Mouse (Mus musculus) kidney, postnatal 0 days (tissue): Measurements from ENCODE around the gene Cd109. TPM values are rescaled to one million over a fixed set of nuclear protein-coding genes. Genes with fewer than 3 reads are reported as not detected.

Experiments used
- ATAC-seq: fragments of 200-750 bp; cut with Nextera tagmentation; replicated peaks from 2 replicates; pipeline ENCODE4 v1.8.0; 2017; ENCODE audit warnings: low read depth, moderate number of reproducible peaks, moderate TSS enrichment, moderate library complexity; ENCODE audit not compliant: low FRiP score
- DNase-seq: peaks from one replicate; pipeline ENCODE4 v3.0.0-alpha.2; 2016; ENCODE audit warnings: low spot score
- H3K27ac ChIP-seq: fragments of 300-500 bp; sonication (generic); 2 replicates; pipeline ENCODE4 v1.5.1; 2014; ENCODE audit warnings: mild to moderate bottlenecking
- H3K27me3 ChIP-seq: fragments of 300-500 bp; sonication (generic); 2 replicates; pipeline ENCODE4 v1.6.1; 2014; ENCODE audit warnings: low read length, mixed read lengths; ENCODE audit not compliant: insufficient read depth
- H3K36me3 ChIP-seq: fragments of 300-500 bp; sonication (generic); 2 replicates; pipeline ENCODE4 v1.6.1; 2014; ENCODE audit warnings: low read length, mixed read lengths; ENCODE audit not compliant: insufficient read depth
- H3K4me1 ChIP-seq: fragments of 300-500 bp; sonication (generic); replicated peaks from 2 replicates; pipeline ENCODE4 v1.6.1; 2014; ENCODE audit warnings: antibody characterized with exemption, low read length, mixed read lengths; ENCODE audit not compliant: insufficient read depth
- H3K4me2 ChIP-seq: fragments of 300-500 bp; sonication (generic); 2 replicates; pipeline ENCODE4 v1.6.1; 2014; ENCODE audit warnings: mild to moderate bottlenecking, low read length, moderate library complexity, mixed read lengths
- H3K4me3 ChIP-seq: fragments of 300-500 bp; sonication (generic); replicated peaks from 2 replicates; pipeline ENCODE4 v1.5.1; 2014; ENCODE audit warnings: low read depth, low read length
- H3K9ac ChIP-seq: fragments of 300-500 bp; sonication (generic); 2 replicates; pipeline ENCODE4 v1.6.1; 2014; ENCODE audit warnings: low read depth, low read length
- H3K9me3 ChIP-seq: fragments of 300-500 bp; sonication (generic); replicated peaks from 2 replicates; pipeline ENCODE4 v1.6.1; 2016; ENCODE audit warnings: low read length, inconsistent platforms, mixed read lengths
- CTCF ChIP-seq: IDR thresholded peaks from 2 replicates; pipeline ENCODE4 v1.5.1; 2016; ENCODE audit warnings: antibody characterized with exemption, low read depth, mild to moderate bottlenecking, moderate library complexity
- WGBS: fragments of 180-500 bp; shearing (Covaris S2); extraction: QIAGEN DNeasy Blood & Tissue Kit; methylation state at CpG from one replicate; pipeline ENCODE4 v1.1.7; 2014; 5-methylcytosine and 5-hydroxymethylcytosine counted together
- polyA plus RNA-seq: library from polyadenylated mRNA; unstranded; fragments of >200 nt; fragmentation: Nextera tagmentation; extraction: Ambion mirVana; gene quantifications from 2 replicates; pipeline ENCODE4 v1.2.1, GENCODE M21; 2015

Cd109 gene
- polyA plus RNA-seq, result 4.3 and 4.8 TPM in 2 replicates

GRCm38 (mm10) chr9:78615401-78616021 lies at the start of gene Cd109:
Gene Cd109, plus strand, starts transcription at chr9:78615546.
- DNase-seq (peak; percentile 71), ATAC-seq (peak; percentile 63)
- no peak within 1 kb of the TSS; the same call in 1 of the 2 replicates for H3K27ac ChIP-seq
- no peaks in the 10 kb centered on the region for H3K4me1 ChIP-seq
- no peaks in the 10 kb centered on the region for H3K9me3 ChIP-seq
- peak within 1 kb of the TSS; percentile 50 for H3K4me3 ChIP-seq
- H3K4me2 ChIP-seq, result peak within 1 kb of the TSS; percentile 87
- no peaks in the 10 kb centered on the region for H3K36me3 ChIP-seq
- WGBS, result under 1% methylated on average over 43 of the region's 43 CpGs
- peak within 1 kb of the TSS; percentile 55 for H3K9ac ChIP-seq
- no peaks in the 10 kb centered on the region; the same call in 1 of the 2 replicates for H3K27me3 ChIP-seq
- TF ChIP-seq CTCF, result no peak

GRCm38 (mm10) chr9:78569934-78570333 lies 45.4 kb upstream of the Cd109 start:
- Histone ChIP-seq H3K36me3 (no peaks in the 10 kb centered on the region), H3K27ac (no peak overlapping the region), H3K4me3 (no peak overlapping the region), H3K27me3 (no peaks in the 10 kb centered on the region), H3K4me1 (no peaks in the 10 kb centered on the region), H3K9ac (no peak overlapping the region), H3K4me2 (no peak overlapping the region), H3K9me3 (no peaks in the 10 kb centered on the region)
- ATAC-seq (no peak), DNase-seq (no peak)
- no peak for TF ChIP-seq CTCF
- 95% methylated on average over 9 of the region's 9 CpGs for WGBS

GRCm38 (mm10) chr9:78576466-78576865 lies 38.9 kb upstream of the Cd109 start:
- Histone ChIP-seq H3K9ac (no peak overlapping the region), H3K9me3 (no peaks in the 10 kb centered on the region)
- WGBS, result 91% methylated on average over 5 of the region's 5 CpGs

DNA sequence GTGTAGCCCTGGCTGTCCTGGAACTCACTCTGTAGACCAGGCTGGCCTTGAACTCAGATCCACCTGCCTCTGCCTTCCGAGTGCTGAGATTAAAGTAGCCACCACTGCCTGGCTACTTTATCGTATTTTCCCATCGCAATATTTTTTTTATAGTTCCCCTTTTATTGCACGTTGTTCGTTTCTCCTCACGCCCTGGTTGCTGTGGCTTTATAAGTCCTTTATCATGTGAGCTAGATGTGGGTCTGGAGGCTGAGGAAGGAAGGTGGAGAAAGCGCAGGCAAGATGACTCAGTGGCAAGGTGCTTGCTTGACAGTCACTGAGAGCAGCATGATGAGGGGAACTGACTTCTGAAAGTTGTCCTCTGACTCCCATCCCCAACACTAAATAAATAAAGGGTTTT lies 36.5 kb upstream of the Cd109 start:
- Histone ChIP-seq H3K4me1 (no peaks in the 10 kb centered on the region), H3K9ac (no peak overlapping the region), H3K36me3 (0 out of 2 replicates have a peak, but pooled peaks cover 3% of the 10 kb centered on the region), H3K9me3 (no peaks in the 10 kb centered on the region), H3K27ac (no peak overlapping the region), H3K4me3 (no peak overlapping the region), H3K27me3 (no peaks in the 10 kb centered on the region), H3K4me2 (no peak overlapping the region)
- no peak for DNase-seq
- no peak for TF ChIP-seq CTCF
- WGBS, result 89% methylated on average over 7 of the region's 7 CpGs
- ATAC-seq, result no peak

More at GRCm38 (mm10) chr9:78576466-78576865, 38.9 kb upstream of the Cd109 start:
- H3K27me3 ChIP-seq, result no peaks in the 10 kb centered on the region
- no peak for ATAC-seq
- 0 out of 2 replicates have a peak, but pooled peaks cover 3% of the 10 kb centered on the region for H3K36me3 ChIP-seq
- H3K4me2 ChIP-seq, result no peak overlapping the region
- H3K27ac ChIP-seq, result no peak overlapping the region
- 0 out of 2 replicates have a peak, but pooled peaks have one; percentile 18 for TF ChIP-seq CTCF
- no peaks in the 10 kb centered on the region for H3K4me1 ChIP-seq
- H3K4me3 ChIP-seq, result no peak overlapping the region
- no peak for DNase-seq

- Histone ChIP-seq H3K4me1 (no peaks in the 10 kb centered on the region), H3K9me3 (no peaks in the 10 kb centered on the region), H3K4me3 (no peak overlapping the region), H3K4me2 (no peak overlapping the region), H3K27ac (no peak overlapping the region), H3K9ac (no peak overlapping the region), H3K36me3 (0 out of 2 replicates have a peak, but pooled peaks cover 3% of the 10 kb centered on the region), H3K27me3 (no peaks in the 10 kb centered on the region)
- WGBS, result 52% methylated on average over 10 of the region's 10 CpGs
- peak; percentile 46 for DNase-seq
- no peak for TF ChIP-seq CTCF
- peak; percentile 80; the same call in 1 of the 2 replicates for ATAC-seq
Measured at GRCm38 (mm10) chr9:78579644-78580396, 35.5 kb upstream of the Cd109 start.

DNA sequence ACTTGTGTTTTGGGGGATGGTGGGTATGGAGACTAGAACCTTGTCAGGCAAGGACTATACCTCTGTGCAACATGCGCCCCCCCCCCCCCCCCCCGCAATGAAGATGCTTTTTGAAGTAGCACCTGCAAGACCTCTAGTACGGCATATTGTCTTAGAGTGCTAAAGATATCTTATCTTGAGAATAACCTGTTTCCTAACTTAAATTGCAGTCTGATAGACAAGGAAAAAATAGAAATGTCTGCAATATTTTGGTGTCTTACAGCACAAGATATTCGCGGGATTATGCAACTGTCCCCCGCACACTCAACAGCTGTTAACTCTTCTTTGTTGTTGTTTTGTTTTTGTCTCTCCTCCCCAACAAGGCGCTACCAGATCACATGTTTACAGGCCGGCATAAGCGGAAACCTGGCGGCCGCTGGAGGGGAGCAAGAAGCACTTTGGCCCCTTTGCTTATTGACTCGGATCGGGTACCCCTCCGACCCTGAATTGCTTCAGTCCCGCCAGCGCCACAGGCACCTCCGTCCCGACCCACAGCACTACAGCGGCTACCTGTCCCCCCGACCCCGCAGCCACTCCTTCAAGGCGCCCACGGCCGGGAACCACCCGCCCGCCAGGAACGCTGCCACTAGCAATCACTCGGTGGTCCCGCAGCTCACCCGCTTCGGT lies 28.0 kb upstream of the Cd109 start:
- H3K4me1 ChIP-seq, result peaks cover 3% of the 10 kb centered on the region; the same call in 1 of the 2 replicates
- H3K9me3 ChIP-seq, result no peaks in the 10 kb centered on the region
- peak overlapping the region; percentile 73 for H3K4me3 ChIP-seq
- DNase-seq, result peak; percentile 63
- 1% methylated on average over 31 of the region's 31 CpGs for WGBS
- H3K9ac ChIP-seq, result peak overlapping the region; percentile 73
- TF ChIP-seq CTCF, result no peak
- H3K27ac ChIP-seq, result peak overlapping the region; percentile 65
- peak; percentile 42 for ATAC-seq
- H3K27me3 ChIP-seq, result no peaks in the 10 kb centered on the region
- H3K4me2 ChIP-seq, result peak overlapping the region; percentile 77
- no peaks in the 10 kb centered on the region for H3K36me3 ChIP-seq
